In the genomic region with DNA sequence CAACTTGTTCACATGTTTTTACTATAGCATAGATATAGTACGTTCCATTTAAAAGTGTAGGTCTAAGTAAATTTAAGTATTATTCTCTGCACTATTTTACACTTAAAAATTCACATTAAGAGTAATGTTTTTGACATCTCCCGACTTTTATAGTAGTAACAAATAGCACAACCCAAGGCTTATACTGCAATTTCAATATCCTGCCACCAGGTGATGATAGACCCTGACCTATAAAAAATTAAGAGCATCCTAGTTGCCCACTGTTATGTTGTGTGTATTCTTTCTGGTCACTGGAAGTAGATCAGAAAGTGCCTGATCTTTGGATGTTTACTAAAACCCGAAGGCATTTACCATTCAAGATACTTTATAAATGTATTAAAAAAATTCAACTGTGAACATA, we compare ENCODE assay signal across 23 mouse cellular contexts. TPM values are rescaled to one million over a fixed set of nuclear protein-coding genes. Genes with fewer than 3 reads are reported as not detected.
DNase-seq lines count a peak whose midpoint lies in the region; ATAC-seq and TF ChIP-seq lines count a peak whose summit lies in the region.
"Had no signal": no experiment of that assay in that cellular context is flagged by ENCODE, and none has a peak within 500 bp of the region (broad histone marks: within the 10 kb centered on the region; RNA-seq: fewer than 3 reads in every experiment).

No protein-coding gene starts in this region.

- peak; percentile 31 for TF ChIP-seq CTCF in left cerebral cortex, adult 2 months (IDR thresholded peaks at IDR 0.05)
- peak in 1 of 2 experiments; percentile 38; a peak in 2 of 4 replicates for TF ChIP-seq CTCF in CH12.LX (conservative IDR thresholded peaks at IDR 0.05 in 1 of 2, IDR thresholded peaks at IDR 0.05 in 1 of 2; ENCODE audit: low read depth in 2 of 2, low read length in 2 of 2)
- TF ChIP-seq CTCF in stomach, postnatal 0 days (IDR thresholded peaks at IDR 0.05; ENCODE audit: low read depth): peak; percentile 8; the same call in 1 of the 2 replicates
- TF ChIP-seq CTCF in forebrain, postnatal 0 days (IDR thresholded peaks at IDR 0.05; ENCODE audit: low read depth): no peak; the same call in 1 of the 2 replicates

- H3K27ac ChIP-seq in left cerebral cortex, adult 2 months: no peak overlapping the region
- H3K27ac ChIP-seq in CH12.LX (ENCODE audit: insufficient read depth, low read depth) (no peak overlapping the region), ES-E14 (ENCODE audit: insufficient read depth, low read depth, low read length, poor library complexity, severe bottlenecking) (no peak overlapping the region)
- H3K27ac ChIP-seq in stomach, postnatal 0 days (replicated peaks): no peak overlapping the region
- no peak overlapping the region for H3K27ac ChIP-seq in forebrain, postnatal 0 days (ENCODE audit: low read depth, low read length)
- H3K27ac ChIP-seq: embryonic facial prominence, embryonic 10.5 days; forebrain, embryonic 13.5 days; gastrocnemius, adult 2 months; heart, embryonic 10.5 days; heart, embryonic 15.5 days; hindbrain, embryonic 13.5 days; hindbrain, postnatal 0 days had no signal

- TF ChIP-seq EP300 in CH12.LX (IDR thresholded peaks at IDR 0.05; ENCODE audit: low read length): no peak
- no peak for TF ChIP-seq EP300 in stomach, postnatal 0 days (optimal IDR thresholded peaks at IDR 0.05)

- intact Hi-C loops in left cerebral cortex, adult 2 months (cut with DNase I): no loop called here
- intact Hi-C loops in left cerebral cortex, postnatal 10 days (cut with DNase I): no loop called here

- in situ Hi-C loops in CH12.LX (cut with MboI; ENCODE audit: low pct_ligation_motif_present, low pct_unique_long_range_greater_than_20kb, low sequenced_read_pairs): no loop called here
- in situ Hi-C loops in ES-E14 (cut with MboI; ENCODE audit: low sequenced_read_pairs in 2 of 2, unreplicated experiment in 2 of 2): no loop called here

- DNase-seq in left cerebral cortex, adult 2 months (ENCODE audit: extremely low spot score in 1 of 2, low spot score in 2 of 2): no peak
- no peak for DNase-seq in left cerebral cortex, postnatal 10 days (ENCODE audit: extremely low spot score in 1 of 2, low spot score in 2 of 2)
- DNase-seq in CH12.LX (ENCODE audit: extremely low read depth) (no peak), ES-E14 (ENCODE audit: low read depth, low spot score) (no peak)
- DNase-seq in stomach, postnatal 0 days (ENCODE audit: low spot score): no peak
- no peak for DNase-seq in forebrain, postnatal 0 days
- DNase-seq: adrenal gland, adult 2 months; adrenal gland, postnatal 25 days; cerebellum, adult 18-20 months; cerebellum, adult 9-11 months; gastrocnemius, adult 2 months; gastrocnemius, postnatal 25 days; heart, adult 11 months; heart, postnatal 14 days had no signal

- H3K9ac ChIP-seq in CH12.LX (ENCODE audit: insufficient read depth, low read depth): no peak overlapping the region
- no peak overlapping the region for H3K9ac ChIP-seq in ES-E14 (ENCODE audit: insufficient read depth, low read depth, low read length, poor library complexity, severe bottlenecking)
- no peak overlapping the region for H3K9ac ChIP-seq in stomach, postnatal 0 days (ENCODE audit: low read length)
- no peak overlapping the region for H3K9ac ChIP-seq in forebrain, postnatal 0 days
- H3K9ac ChIP-seq: forebrain, embryonic 13.5 days; heart, embryonic 15.5 days; hindbrain, embryonic 13.5 days had no signal

- peak; percentile 7 for TF ChIP-seq RAD21 in CH12.LX (IDR thresholded peaks at IDR 0.05; ENCODE audit: low read depth, low read length)

- dilution Hi-C loops in CH12.LX (cut with MboI; ENCODE audit: extremely low pct_ligation_motif_present, extremely low pct_unique_long_range_greater_than_20kb, low sequenced_read_pairs): no loop called here

- H3K4me3 ChIP-seq in left cerebral cortex, adult 2 months: no peak overlapping the region
- no peak overlapping the region for H3K4me3 ChIP-seq in CH12.LX (replicated peaks in 1 of 3; ENCODE audit: low read depth in 2 of 3, low read length in 2 of 3, poor library complexity in 1 of 3)
- no peak overlapping the region for H3K4me3 ChIP-seq in ES-E14 (ENCODE audit: insufficient read depth in 1 of 2, low read depth in 1 of 2, low read length in 2 of 2, poor library complexity in 1 of 2, severe bottlenecking in 1 of 2)
- no peak overlapping the region for H3K4me3 ChIP-seq in stomach, postnatal 0 days (ENCODE audit: low read depth, low read length)
- H3K4me3 ChIP-seq in forebrain, postnatal 0 days (ENCODE audit: low read depth, low read length): no peak overlapping the region
- H3K4me3 ChIP-seq: embryonic facial prominence, embryonic 10.5 days; forebrain, embryonic 13.5 days; gastrocnemius, adult 2 months; heart, embryonic 10.5 days; heart, embryonic 15.5 days; hindbrain, embryonic 13.5 days had no signal

- TF ChIP-seq POLR2A in CH12.LX (IDR thresholded peaks at IDR 0.05; ENCODE audit: low read depth, low read length): no peak

- 86% methylated on average over 3 of the region's 3 CpGs for WGBS in stomach, postnatal 0 days
- 94% methylated on average over 3 of the region's 3 CpGs for WGBS in forebrain, postnatal 0 days

- no peaks in the 10 kb centered on the region for H3K36me3 ChIP-seq in CH12.LX (replicated peaks in 1 of 2; ENCODE audit: control insufficient read depth in 1 of 2, insufficient read depth in 1 of 2, low read length in 1 of 2)
- no peaks in the 10 kb centered on the region for H3K36me3 ChIP-seq in ES-E14 (ENCODE audit: control insufficient read depth, insufficient read depth, low read length, poor library complexity, severe bottlenecking)
- H3K36me3 ChIP-seq in stomach, postnatal 0 days (ENCODE audit: control insufficient read depth, insufficient read depth, low read length): no peaks in the 10 kb centered on the region
- H3K36me3 ChIP-seq in forebrain, postnatal 0 days (ENCODE audit: insufficient read depth): no peaks in the 10 kb centered on the region
- H3K36me3 ChIP-seq: embryonic facial prominence, embryonic 10.5 days; G1E; heart, embryonic 10.5 days; heart, embryonic 15.5 days; hindbrain, embryonic 13.5 days had no signal

- H3K79me2 ChIP-seq in CH12.LX (replicated peaks; ENCODE audit: control insufficient read depth, extremely low read depth, insufficient read depth, poor library complexity, severe bottlenecking): no peaks in the 10 kb centered on the region

- H3K27me3 ChIP-seq in CH12.LX (replicated peaks): peaks cover 2% of the 10 kb centered on the region
- H3K27me3 ChIP-seq in stomach, postnatal 0 days (ENCODE audit: control insufficient read depth, insufficient read depth, low read length): no peaks in the 10 kb centered on the region
- no peaks in the 10 kb centered on the region for H3K27me3 ChIP-seq in forebrain, postnatal 0 days (ENCODE audit: insufficient read depth, low read length)
- H3K27me3 ChIP-seq: forebrain, embryonic 13.5 days; heart, embryonic 15.5 days; hindbrain, embryonic 13.5 days had no signal

- no peak for ATAC-seq in stomach, postnatal 0 days (ENCODE audit: low FRiP score, low TSS enrichment)
- ATAC-seq in megakaryocyte progenitor cell, adult 5-6 weeks (replicated peaks; ENCODE audit: poor library complexity): no peak
- ATAC-seq in forebrain, postnatal 0 days: no peak
- ATAC-seq: CD4-positive, CD25-positive, alpha-beta regulatory T cell, adult 4 months; forebrain, embryonic 13.5 days; hindbrain, postnatal 0 days had no signal

- H3K4me2 ChIP-seq in CH12.LX (ENCODE audit: insufficient read depth, low read depth, poor library complexity, severe bottlenecking): no peak overlapping the region
- no peak overlapping the region for H3K4me2 ChIP-seq in stomach, postnatal 0 days (replicated peaks; ENCODE audit: low read depth)
- H3K4me2 ChIP-seq in forebrain, postnatal 0 days (ENCODE audit: low read depth): no peak overlapping the region
- H3K4me2 ChIP-seq: forebrain, embryonic 13.5 days; heart, embryonic 15.5 days; hindbrain, embryonic 13.5 days had no signal

- H3K4me1 ChIP-seq in CH12.LX (ENCODE audit: control insufficient read depth in 1 of 2, insufficient read depth in 2 of 2) (no peaks in the 10 kb centered on the region), ES-E14 (ENCODE audit: control insufficient read depth in 2 of 2, insufficient read depth in 2 of 2, low read length in 2 of 2, poor library complexity in 1 of 2) (no peaks in the 10 kb centered on the region)
- no peaks in the 10 kb centered on the region for H3K4me1 ChIP-seq in stomach, postnatal 0 days (replicated peaks; ENCODE audit: control insufficient read depth, insufficient read depth)
- H3K4me1 ChIP-seq in forebrain, postnatal 0 days (ENCODE audit: insufficient read depth): no peaks in the 10 kb centered on the region
- H3K4me1 ChIP-seq: heart, embryonic 10.5 days; heart, embryonic 15.5 days had no signal

- H3K9me3 ChIP-seq in CH12.LX (replicated peaks; ENCODE audit: low read length) (no peaks in the 10 kb centered on the region), ES-E14 (ENCODE audit: control insufficient read depth, insufficient read depth, low read depth, low read length) (no peaks in the 10 kb centered on the region)
- H3K9me3 ChIP-seq in stomach, postnatal 0 days (ENCODE audit: control insufficient read depth, low read length): no peaks in the 10 kb centered on the region
- no peaks in the 10 kb centered on the region for H3K9me3 ChIP-seq in forebrain, postnatal 0 days (ENCODE audit: low read length)
- H3K9me3 ChIP-seq: embryonic facial prominence, embryonic 10.5 days; forebrain, embryonic 13.5 days; heart, embryonic 10.5 days; heart, embryonic 15.5 days; hindbrain, embryonic 13.5 days had no signal

TF ChIP-seq in CH12.LX, 34 proteins besides CTCF, POLR2A, EP300 and RAD21:
- TF ChIP-seq USF2 (conservative IDR thresholded peaks at IDR 0.05; ENCODE audit: low read depth, low read length): no peak
- peak; percentile 7; the same call in 1 of the 2 replicates for TF ChIP-seq SMC3 (IDR thresholded peaks at IDR 0.05; ENCODE audit: low read depth, low read length)

TF ChIP-seq in ES-E14, 5 proteins besides CTCF, POLR2A, EP300 and RAD21:
- TF ChIP-seq HCFC1 (IDR thresholded peaks at IDR 0.05; ENCODE audit: borderline replicate concordance, insufficient read depth, low read length): no peak
- TF ChIP-seq ZC3H11A (IDR thresholded peaks at IDR 0.05; ENCODE audit: borderline replicate concordance, low read depth, low read length): 0 out of 2 replicates have a peak, but pooled peaks have one; percentile 31

RNA-seq across cellular contexts. Expression of a gene that starts 55.9 kb away (rescaled TPM):
- total RNA-seq in left cerebral cortex, adult 2 months (2021): 100 to 1,000 TPM in 1 of 2 experiments, 10 to 100 TPM in 1; 95.9 to 117 TPM
- total RNA-seq in left cerebral cortex, postnatal 10 days (2021): 100 to 1,000 TPM; 112 to 118 TPM
- total RNA-seq in CH12.LX (2012; rRNA removed): not detected in 2 replicates
- not detected in 2 replicates for total RNA-seq in CH12.LX (2014; rRNA removed)
- polyA plus RNA-seq in CH12.LX (2012; ENCODE audit: insufficient read length, low read depth): not detected in 2 replicates
- total RNA-seq in ES-E14 (2012; rRNA removed): 1.5 and 1.8 TPM in 2 replicates
- 15.3 and 18.5 TPM in 2 replicates for polyA plus RNA-seq in stomach, postnatal 0 days (2015; fragmentation: Nextera tagmentation; extraction: Ambion mirVana)
- 1.3 TPM in 1 of 2 replicates, not detected in the other for total RNA-seq in megakaryocyte progenitor cell, adult 5-6 weeks (2015)
- total RNA-seq in megakaryocyte progenitor cell, adult 5-6 weeks (2017): not detected in 2 replicates
- 91.4 and 108 TPM in 2 replicates for total RNA-seq in forebrain, postnatal 0 days (2014; rRNA removed)
- 160 and 200 TPM in 2 replicates for polyA plus RNA-seq in forebrain, postnatal 0 days (2015; fragmentation: Nextera tagmentation; extraction: Ambion mirVana)
- total RNA-seq: G1E; gastrocnemius, adult 2 months; gastrocnemius, postnatal 25 days had no signal
- polyA plus RNA-seq: G1E had no signal

Comparison
In these comparisons a context has a peak if more than half of its experiments do, and no peak if none do; other contexts are left out.
1. RNA of a gene that starts 55.9 kb away (total RNA-seq): 112 to 118 TPM in left cerebral cortex, postnatal 10 days, 95.9 to 117 TPM in left cerebral cortex, adult 2 months and 91.4 to 108 TPM in forebrain, postnatal 0 days; 1.5 to 1.8 TPM in ES-E14, 1.3 TPM in megakaryocyte progenitor cell, adult 5-6 weeks and not detected in CH12.LX; every median in the first group is over 10 times any median in the second.